Mouse (Mus musculus) embryonic facial prominence, embryonic 10.5 days (tissue): Measurements from ENCODE around the gene Lrfn4. TPM values are rescaled to one million over a fixed set of nuclear protein-coding genes. Genes with fewer than 3 reads are reported as not detected.

Experiments
- microRNA-seq: library from miRNA; unstranded; fragments of <30 nt; microRNA quantifications from one replicate; pipeline ENCODE4, GENCODE M21; 2017
- polyA plus RNA-seq: library from polyadenylated mRNA; unstranded; fragments of >200 nt; fragmentation: Nextera tagmentation; extraction: Ambion mirVana; gene quantifications from 2 replicates; pipeline ENCODE4 v1.2.1, GENCODE M21; 2016

The Lrfn4 gene
- polyA plus RNA-seq, 1 experiment from 2014 or later = 6.8 TPM

Small RNA genes within 50 kb of the gene (microRNA-seq; reads per million reads assigned to microRNA genes)
- 0.91 reads per million for gene Mir6986

Other genes with a start within 250 kb of the Lrfn4 start
- 68.6 and 69.6 TPM in 2 replicates for gene Kdm2a, start 217.4 kb downstream of the Lrfn4 start, polyA plus RNA-seq
- gene Rhod, start 176.2 kb downstream of the Lrfn4 start, polyA plus RNA-seq = 31.5 and 31.8 TPM in 2 replicates
- gene Syt12, start 138.2 kb downstream of the Lrfn4 start, polyA plus RNA-seq = 2.6 and 2.8 TPM in 2 replicates
- not detected in 2 replicates for gene 2010003K11Rik, start 117.1 kb downstream of the Lrfn4 start, polyA plus RNA-seq
- gene Pcx, start 105.2 kb downstream of the Lrfn4 start, polyA plus RNA-seq = 24.1 and 26.8 TPM in 2 replicates
- 75.5 and 82.9 TPM in 2 replicates for gene Rce1, start 10.0 kb upstream of the Lrfn4 start, polyA plus RNA-seq
- 2.0 and 2.6 TPM in 2 replicates for gene Gm960, start 83.0 kb upstream of the Lrfn4 start, polyA plus RNA-seq
- gene Sptbn2, start 95.5 kb upstream of the Lrfn4 start, polyA plus RNA-seq = 7.7 and 8.9 TPM in 2 replicates
- 102 and 114 TPM in 2 replicates for gene Rbm4b, start 140.8 kb upstream of the Lrfn4 start, polyA plus RNA-seq
- gene Rbm4, start 178.2 kb upstream of the Lrfn4 start, polyA plus RNA-seq = 92.1 and 99.5 TPM in 2 replicates
- gene Gm21992, start 195.9 kb upstream of the Lrfn4 start, polyA plus RNA-seq = 38.8 and 41.8 TPM in 2 replicates
- 134 and 140 TPM in 2 replicates for gene Rbm14, start 196.0 kb upstream of the Lrfn4 start, polyA plus RNA-seq
- 52.1 and 52.8 TPM in 2 replicates for gene Ccs, start 223.7 kb upstream of the Lrfn4 start, polyA plus RNA-seq
- gene Ccdc87, start 223.7 kb upstream of the Lrfn4 start, polyA plus RNA-seq = 0.06 and 0.11 TPM in 2 replicates
- 26.9 and 28.0 TPM in 2 replicates for gene Ctsf, start 239.5 kb upstream of the Lrfn4 start, polyA plus RNA-seq